Mouse (Mus musculus) midbrain, embryonic 15.5 days (tissue): ENCODE measurements around the gene Olfr933. TPM values are rescaled to one million over a fixed set of nuclear protein-coding genes. Genes with fewer than 3 reads are reported as not detected.

Source experiments
- ATAC-seq: fragments of 200-750 bp; cut with Nextera tagmentation; replicated peaks from 2 replicates; pipeline ENCODE4 v1.8.0; 2017; ENCODE audit warnings: moderate TSS enrichment
- H3K27ac ChIP-seq: fragments of 300-500 bp; sonication (generic); 2 replicates; pipeline ENCODE4 v1.5.1; 2015; ENCODE audit warnings: mild to moderate bottlenecking, inconsistent platforms
- H3K27me3 ChIP-seq: fragments of 300-500 bp; sonication (generic); replicated peaks from 2 replicates; pipeline ENCODE4 v1.6.1; 2015; ENCODE audit warnings: inconsistent platforms
- H3K36me3 ChIP-seq: fragments of 300-500 bp; sonication (generic); replicated peaks from 2 replicates; pipeline ENCODE4 v1.6.1; 2015; ENCODE audit warnings: inconsistent platforms
- H3K4me1 ChIP-seq: fragments of 300-500 bp; sonication (generic); 2 replicates; pipeline ENCODE4 v1.6.1; 2015; ENCODE audit warnings: inconsistent platforms
- H3K4me2 ChIP-seq: fragments of 300-500 bp; sonication (generic); 2 replicates; pipeline ENCODE4 v1.6.1; 2015; ENCODE audit warnings: inconsistent platforms, mild to moderate bottlenecking, moderate library complexity
- H3K4me3 ChIP-seq: fragments of 300-500 bp; sonication (generic); 2 replicates; pipeline ENCODE4 v1.5.1; 2015; ENCODE audit warnings: mild to moderate bottlenecking, inconsistent platforms
- H3K9ac ChIP-seq: fragments of 300-500 bp; sonication (generic); 2 replicates; pipeline ENCODE4 v1.6.1; 2015; ENCODE audit warnings: mild to moderate bottlenecking, inconsistent platforms
- H3K9me3 ChIP-seq: fragments of 300-500 bp; sonication (generic); 2 replicates; pipeline ENCODE4 v1.6.1; 2016; ENCODE audit warnings: inconsistent platforms
- WGBS: fragments of 180-500 bp; shearing (Covaris S2); methylation state at CpG from one replicate; pipeline ENCODE4 v1.1.7; 2015; ENCODE audit warnings: mixed read lengths; 5-methylcytosine and 5-hydroxymethylcytosine counted together
- polyA plus RNA-seq: library from polyadenylated mRNA; unstranded; fragments of >200 nt; fragmentation: Nextera tagmentation; extraction: Ambion mirVana; gene quantifications from 2 replicates; pipeline ENCODE4 v1.2.1, GENCODE M21; 2015

The Olfr933 gene
- polyA plus RNA-seq, result not detected in 2 replicates

GRCm38 (mm10) chr9:38972013-38972412 is at the start of gene Olfr933:
TSS of gene Olfr933 (plus strand) at chr9:38972313.
- Histone ChIP-seq H3K4me2 (no peak within 1 kb of the TSS), H3K4me1 (no peaks in the 10 kb centered on the region), H3K9me3 (no peaks in the 10 kb centered on the region), H3K4me3 (no peak within 1 kb of the TSS), H3K27me3 (no peaks in the 10 kb centered on the region), H3K36me3 (no peaks in the 10 kb centered on the region), H3K27ac (no peak within 1 kb of the TSS), H3K9ac (no peak within 1 kb of the TSS)
- WGBS, result 80% methylated on average over 4 of the region's 4 CpGs
- ATAC-seq, result no peak

DNA sequence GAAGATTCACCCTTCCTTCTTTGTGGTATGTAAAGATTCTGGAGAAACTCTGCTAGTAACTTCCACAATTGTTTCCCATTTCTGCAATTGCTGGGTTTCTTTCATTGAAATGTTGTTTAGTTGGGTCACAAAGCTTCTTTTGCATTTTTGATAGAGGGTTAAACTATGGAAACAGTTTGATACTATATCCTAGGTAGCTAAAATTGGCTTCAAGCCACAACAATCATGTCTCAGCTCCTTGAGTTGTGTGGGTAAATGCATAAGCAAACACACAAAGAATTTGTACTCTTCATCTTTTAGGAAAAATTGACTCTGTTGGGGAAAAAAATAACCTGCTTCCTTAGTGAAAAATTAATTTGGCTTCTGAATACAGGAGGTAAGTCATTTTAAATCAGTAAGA is 42.6 kb upstream of the Olfr933 start, which contains the start of gene Olfr930:
TSS of gene Olfr930 (plus strand) at position 301 of the 400 bp plus-strand sequence.
- H3K4me2 ChIP-seq, result no peak within 1 kb of the TSS
- H3K36me3 ChIP-seq, result no peaks in the 10 kb centered on the region
- no peaks in the 10 kb centered on the region for H3K4me1 ChIP-seq
- no peak within 1 kb of the TSS for H3K4me3 ChIP-seq
- no peaks in the 10 kb centered on the region for H3K27me3 ChIP-seq
- no peak within 1 kb of the TSS for H3K9ac ChIP-seq
- ATAC-seq, result no peak
- H3K9me3 ChIP-seq, result no peaks in the 10 kb centered on the region
- H3K27ac ChIP-seq, result no peak within 1 kb of the TSS

DNA sequence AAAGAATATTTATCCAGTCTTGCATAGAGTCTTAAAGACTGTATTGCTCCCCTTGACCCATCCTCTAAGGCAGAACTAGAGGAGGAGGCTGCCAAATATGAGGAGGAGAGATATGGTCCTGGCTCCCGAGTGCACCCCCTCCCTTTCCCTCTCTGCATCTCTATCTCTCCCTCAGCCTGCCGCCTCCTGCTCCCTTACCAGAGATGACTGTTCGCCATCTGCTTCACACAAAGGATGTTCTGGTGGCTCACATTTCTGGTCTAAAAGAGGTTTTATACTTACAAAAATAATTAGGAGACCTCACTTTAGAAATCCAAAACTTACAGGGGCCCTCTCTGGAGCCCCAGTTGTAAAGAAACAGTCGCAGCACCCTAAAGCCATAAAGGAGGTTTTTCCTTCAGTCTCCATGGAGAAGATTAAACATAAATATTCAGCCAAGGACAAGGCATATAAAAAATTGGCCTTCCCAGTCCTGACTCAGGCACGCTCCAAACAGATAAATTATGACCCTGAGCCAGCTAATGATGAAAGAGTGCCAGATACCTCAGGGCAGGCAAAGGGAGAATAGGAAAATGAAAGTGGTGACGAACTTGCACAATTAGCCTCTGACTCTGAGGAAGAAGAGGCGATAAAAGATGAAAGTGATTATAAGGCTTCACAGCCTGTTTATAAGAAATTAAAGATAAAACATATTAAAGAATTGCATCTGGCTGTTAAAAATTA is 18.6 kb upstream of the Olfr933 start:
- Histone ChIP-seq H3K27ac (no peak overlapping the region), H3K4me2 (no peak overlapping the region), H3K4me1 (no peaks in the 10 kb centered on the region), H3K36me3 (no peaks in the 10 kb centered on the region), H3K9ac (no peak overlapping the region), H3K9me3 (no peaks in the 10 kb centered on the region), H3K4me3 (no peak overlapping the region), H3K27me3 (no peaks in the 10 kb centered on the region)
- 83% methylated on average over 7 of the region's 7 CpGs for WGBS
- ATAC-seq, result no peak

DNA sequence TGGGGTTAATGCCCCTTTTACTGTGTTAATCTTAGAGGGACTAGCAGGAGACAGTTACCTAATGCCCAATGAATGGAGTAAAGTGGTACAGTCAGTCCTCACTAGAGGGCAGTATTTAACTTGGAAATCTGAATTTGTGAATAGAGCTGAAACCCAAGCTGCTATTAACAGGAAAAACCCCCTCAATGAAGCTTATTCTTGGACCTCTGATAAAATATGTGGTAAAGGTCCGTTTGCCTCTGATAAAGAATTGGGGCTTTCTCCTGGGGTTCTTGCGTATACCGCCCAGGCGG is 18.0 kb upstream of the Olfr933 start:
- no peak for ATAC-seq
- no peak overlapping the region for H3K27ac ChIP-seq
- 89% methylated on average over 4 of the region's 4 CpGs for WGBS
- no peaks in the 10 kb centered on the region for H3K27me3 ChIP-seq
- no peak overlapping the region for H3K9ac ChIP-seq
- H3K4me3 ChIP-seq, result no peak overlapping the region
- no peaks in the 10 kb centered on the region for H3K36me3 ChIP-seq
- H3K4me2 ChIP-seq, result no peak overlapping the region
- no peaks in the 10 kb centered on the region for H3K4me1 ChIP-seq
- H3K9me3 ChIP-seq, result no peaks in the 10 kb centered on the region

DNA sequence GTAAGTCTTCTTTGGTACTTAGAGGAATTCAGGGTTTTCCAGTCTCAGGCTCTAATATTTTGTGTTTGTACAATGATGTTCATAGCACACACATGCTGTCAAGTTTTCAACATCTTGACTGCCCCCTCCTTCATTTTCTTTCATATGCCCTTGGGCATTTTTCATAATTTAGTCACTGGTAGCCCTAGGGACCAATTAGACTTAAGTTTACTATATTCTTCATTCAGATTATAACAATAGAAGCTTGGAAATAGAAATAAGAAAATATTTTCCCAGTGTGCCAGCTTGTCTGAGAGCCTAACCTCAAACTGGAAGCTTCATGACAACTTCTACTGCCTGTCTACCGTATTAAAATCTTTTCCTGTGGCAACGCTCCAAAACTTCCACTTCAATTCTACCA is 16.1 kb downstream of the Olfr933 start, which contains the start of gene Olfr934:
TSS of gene Olfr934 (minus strand) at position 101 of the 400 bp plus-strand sequence.
- Histone ChIP-seq H3K27ac (no peak within 1 kb of the TSS), H3K4me1 (no peaks in the 10 kb centered on the region), H3K9ac (no peak within 1 kb of the TSS), H3K27me3 (no peaks in the 10 kb centered on the region), H3K9me3 (no peaks in the 10 kb centered on the region), H3K4me3 (no peak within 1 kb of the TSS), H3K4me2 (no peak within 1 kb of the TSS), H3K36me3 (no peaks in the 10 kb centered on the region)
- no peak for ATAC-seq
- WGBS, result 93% methylated on average over 2 of the region's 2 CpGs

DNA sequence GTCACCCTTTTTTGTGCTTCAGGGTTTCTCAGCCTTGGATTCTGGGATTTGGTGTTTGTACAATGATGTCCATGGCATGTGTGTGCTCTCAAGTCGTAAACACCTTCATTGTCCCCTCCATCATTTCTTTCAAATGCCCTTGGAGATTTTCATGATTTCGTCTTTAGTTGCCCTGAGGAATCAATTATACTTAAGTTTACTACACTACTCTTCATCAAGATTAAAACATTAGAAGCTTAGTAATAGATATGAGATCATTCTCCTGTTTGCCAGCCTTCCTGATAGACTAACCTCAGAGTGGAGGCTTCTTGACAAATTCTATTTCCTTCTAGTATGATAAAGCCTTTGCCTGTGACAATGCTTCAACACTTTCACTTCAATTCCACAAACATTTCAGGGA is 27.5 kb downstream of the Olfr933 start, which contains the start of gene Olfr935:
TSS of gene Olfr935 (minus strand) at position 101 of the 400 bp plus-strand sequence.
- H3K36me3 ChIP-seq, result no peaks in the 10 kb centered on the region

DNA sequence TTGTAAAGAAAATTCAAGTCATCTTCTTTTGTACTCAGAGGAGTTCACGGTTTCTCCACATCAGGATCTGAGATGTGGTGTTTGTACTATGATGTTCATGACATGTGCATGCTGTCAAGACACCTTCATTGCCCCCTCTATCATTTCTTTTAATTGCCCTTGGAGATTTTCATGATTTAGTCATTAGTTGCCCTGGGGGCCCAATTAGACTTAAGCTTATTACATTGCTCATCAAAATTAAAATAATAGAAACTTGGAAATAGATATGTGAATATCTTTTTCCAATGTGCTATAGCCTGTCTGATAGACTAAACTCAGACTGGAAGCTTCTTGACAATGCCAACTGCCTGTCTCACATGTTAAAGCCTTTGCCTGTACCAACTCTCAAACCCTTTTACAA is 51.2 kb downstream of the Olfr933 start, which contains the start of gene Olfr146:
TSS of gene Olfr146 (minus strand) at position 101 of the 400 bp plus-strand sequence.
- Histone ChIP-seq H3K4me1 (no peaks in the 10 kb centered on the region), H3K9me3 (no peaks in the 10 kb centered on the region), H3K36me3 (no peaks in the 10 kb centered on the region), H3K27me3 (no peaks in the 10 kb centered on the region), H3K9ac (no peak within 1 kb of the TSS), H3K27ac (no peak within 1 kb of the TSS), H3K4me2 (no peak within 1 kb of the TSS), H3K4me3 (no peak within 1 kb of the TSS)
- 79% methylated on average over 1 of the region's 1 CpGs for whole genome bisulfite sequencing
- ATAC-seq, result no peak

More for the DNA sequence above, 27.5 kb downstream of the Olfr933 start, which contains the start of gene Olfr935:
- no peaks in the 10 kb centered on the region for H3K4me1 ChIP-seq
- 80% methylated on average over 2 of the region's 2 CpGs for WGBS
- no peak within 1 kb of the TSS for H3K4me2 ChIP-seq
- no peak within 1 kb of the TSS for H3K9ac ChIP-seq
- no peak within 1 kb of the TSS for H3K4me3 ChIP-seq
- H3K9me3 ChIP-seq, result no peaks in the 10 kb centered on the region
- H3K27me3 ChIP-seq, result no peaks in the 10 kb centered on the region
- H3K27ac ChIP-seq, result no peak within 1 kb of the TSS
- ATAC-seq, result no peak

Other genes with a start within 250 kb of the Olfr933 start
- not detected in 2 replicates for gene Olfr920, start 220.0 kb upstream of the Olfr933 start, polyA plus RNA-seq
- not detected in 2 replicates for gene Olfr921, start 199.2 kb upstream of the Olfr933 start, polyA plus RNA-seq
- not detected in 2 replicates for gene Olfr922, start 157.7 kb upstream of the Olfr933 start, polyA plus RNA-seq
- gene Olfr923, start 145.8 kb upstream of the Olfr933 start, polyA plus RNA-seq, result not detected in 2 replicates
- not detected in 2 replicates for gene Olfr924, start 127.9 kb upstream of the Olfr933 start, polyA plus RNA-seq
- gene Olfr26, start 117.3 kb upstream of the Olfr933 start, polyA plus RNA-seq, result not detected in 2 replicates
- gene Olfr926, start 95.2 kb upstream of the Olfr933 start, polyA plus RNA-seq, result not detected in 2 replicates
- not detected in 2 replicates for gene Olfr930, start 42.5 kb upstream of the Olfr933 start, polyA plus RNA-seq
- not detected in 2 replicates for gene Olfr934, start 16.0 kb downstream of the Olfr933 start, polyA plus RNA-seq
- not detected in 2 replicates for gene Olfr935, start 27.4 kb downstream of the Olfr933 start, polyA plus RNA-seq
- not detected in 2 replicates for gene Olfr146, start 51.1 kb downstream of the Olfr933 start, polyA plus RNA-seq
- not detected in 2 replicates for gene Olfr937, start 92.6 kb downstream of the Olfr933 start, polyA plus RNA-seq
- gene Olfr938, start 106.6 kb downstream of the Olfr933 start, polyA plus RNA-seq, result not detected in 2 replicates
- not detected in 2 replicates for gene Olfr27, start 155.8 kb downstream of the Olfr933 start, polyA plus RNA-seq
- not detected in 2 replicates for gene Olfr943, start 194.0 kb downstream of the Olfr933 start, polyA plus RNA-seq
- not detected in 2 replicates for gene Olfr944, start 229.6 kb downstream of the Olfr933 start, polyA plus RNA-seq